Mouse (Mus musculus): ENCODE data around the gene Ube2h. TPM values are rescaled to one million over a fixed set of nuclear protein-coding genes. Genes with fewer than 3 reads are reported as not detected.

Ube2h gene
- total RNA-seq, 1 experiment from 2014 or later, result 137 TPM

DNA sequence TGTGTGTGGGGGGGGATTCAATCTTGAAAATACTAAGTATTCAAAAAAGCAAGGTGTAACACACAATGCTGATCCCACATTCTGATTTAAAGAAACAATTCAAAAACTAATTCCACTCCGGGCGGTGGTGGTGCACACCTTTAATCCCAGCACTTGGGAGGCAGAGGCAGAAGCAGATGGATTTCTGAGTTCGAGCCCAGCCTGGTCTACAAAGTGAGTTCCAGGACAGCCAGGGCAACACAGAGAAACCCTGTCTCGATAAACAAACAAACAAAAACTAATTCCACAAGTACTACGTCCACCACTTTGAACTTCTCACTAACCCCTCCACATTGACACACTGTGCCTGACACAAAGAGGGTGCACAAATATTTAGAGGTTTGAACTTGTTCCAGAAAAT is 4.7 kb downstream of the Ube2h start:
- no peak for DNase-seq

DNA sequence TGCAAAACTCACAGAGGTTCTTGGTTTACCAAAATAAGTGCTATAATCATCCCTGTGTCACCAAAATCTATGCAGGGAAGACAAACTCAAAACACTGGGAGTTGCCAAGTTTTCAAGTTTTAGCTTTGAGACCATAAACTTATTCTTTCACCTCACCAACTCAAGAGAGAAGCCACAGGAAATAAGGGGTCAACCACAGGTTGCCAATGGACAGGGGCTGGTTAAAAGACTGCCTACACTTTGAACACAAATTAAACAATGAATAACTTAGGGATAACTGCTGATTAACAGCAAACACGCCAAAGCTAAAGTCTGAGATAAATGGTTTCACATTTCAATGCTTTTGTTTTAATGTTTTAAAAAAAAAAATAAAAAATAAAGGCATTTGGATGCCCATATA is 5.2 kb downstream of the Ube2h start:
- no peak for DNase-seq

DNA sequence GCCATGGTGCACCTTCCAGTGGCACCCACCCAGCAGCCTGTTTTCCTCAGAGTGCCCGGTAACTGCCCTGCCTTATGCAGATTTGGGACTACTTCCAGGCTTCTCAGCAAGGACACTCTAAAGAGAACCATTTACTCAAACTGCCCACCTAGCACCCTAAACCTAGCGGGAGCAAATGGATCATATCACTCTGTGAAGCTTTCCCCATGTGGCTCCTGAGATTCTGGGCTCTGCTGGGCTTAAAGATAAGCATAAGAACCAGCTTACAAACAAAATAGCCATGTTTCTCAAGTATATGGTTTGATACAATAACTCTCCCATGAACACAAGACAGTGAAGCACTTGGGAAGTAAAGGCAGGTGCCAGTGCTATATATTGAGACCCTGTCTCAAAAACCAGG is 11.8 kb downstream of the Ube2h start:
- no peak for DNase-seq

DNA sequence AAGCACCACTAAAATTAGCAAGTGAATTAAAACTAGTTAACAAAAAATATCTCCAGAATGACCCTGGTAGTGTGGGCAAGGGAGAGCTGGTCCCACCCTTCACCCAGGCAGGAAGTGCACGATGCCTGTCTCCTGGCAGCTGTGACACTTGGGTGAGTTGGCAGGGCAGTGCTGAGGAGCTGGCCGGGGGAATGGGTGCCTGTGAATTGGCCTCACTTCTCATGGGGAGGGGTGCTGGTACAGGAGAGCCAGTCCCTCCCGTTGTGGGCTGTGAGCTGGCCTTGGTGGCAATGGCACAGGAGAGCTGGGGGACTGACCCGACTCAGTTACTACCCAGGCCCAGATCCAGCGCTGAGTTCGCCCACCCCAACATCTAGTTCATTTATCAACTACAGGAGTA is 16.4 kb downstream of the Ube2h start:
- DNase-seq, result peak; percentile 46

DNA sequence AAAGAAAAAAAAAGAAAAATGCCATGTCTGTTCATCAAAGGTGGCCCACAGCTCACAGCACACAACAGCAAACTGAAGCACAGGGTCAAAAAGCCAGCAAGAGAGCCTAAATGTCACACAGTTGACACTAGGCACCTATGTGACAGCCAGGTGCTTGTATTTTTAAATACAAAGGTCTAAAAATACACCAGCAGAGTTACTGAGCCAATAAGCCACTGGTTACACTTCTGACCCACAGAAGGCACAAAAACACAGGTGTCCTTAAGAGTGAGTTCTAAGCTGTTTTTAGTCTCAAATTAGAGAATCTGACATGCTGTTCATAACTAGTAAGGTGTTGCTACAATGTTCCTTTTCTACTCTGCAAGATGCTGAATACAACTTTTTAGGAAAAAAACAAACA is 17.7 kb downstream of the Ube2h start:
- DNase-seq, result no peak

DNA sequence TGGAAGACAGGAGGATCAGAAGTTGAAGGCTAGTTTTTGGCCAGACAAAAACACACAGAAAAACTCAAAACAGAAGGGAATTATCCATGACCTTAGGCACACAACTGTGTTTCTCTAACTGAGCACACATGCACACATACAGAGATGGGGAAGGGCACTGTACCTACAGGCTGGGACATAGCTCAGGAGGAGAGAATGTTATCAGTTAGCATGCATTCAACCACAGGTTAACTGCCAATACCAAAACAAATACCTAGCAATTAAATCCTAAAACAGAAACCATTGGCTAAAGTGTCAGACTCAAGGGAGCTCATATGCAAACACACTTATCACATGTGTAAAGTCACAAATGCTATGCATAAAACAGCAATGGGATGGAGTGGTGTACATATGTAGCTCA is 20.2 kb downstream of the Ube2h start:
- no peak for DNase-seq

DNA sequence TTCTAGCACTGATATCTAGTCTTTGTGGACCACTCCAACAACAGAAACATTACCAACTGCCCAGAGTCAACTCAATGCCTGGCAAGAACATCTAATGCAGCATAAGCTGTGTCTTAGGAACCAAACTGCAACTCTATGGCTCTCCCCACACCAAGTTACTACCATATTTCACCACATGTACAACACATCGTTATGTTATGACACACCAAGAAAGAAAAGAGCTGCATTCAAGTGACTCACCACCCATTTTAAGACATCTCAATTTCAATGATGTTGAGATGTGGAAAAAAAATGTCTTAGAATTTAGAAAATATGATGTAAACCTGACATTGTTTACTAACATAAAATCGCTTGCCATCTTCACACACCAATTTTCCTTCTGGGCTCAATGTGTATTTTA is 22.0 kb downstream of the Ube2h start:
- no peak for DNase-seq

DNA sequence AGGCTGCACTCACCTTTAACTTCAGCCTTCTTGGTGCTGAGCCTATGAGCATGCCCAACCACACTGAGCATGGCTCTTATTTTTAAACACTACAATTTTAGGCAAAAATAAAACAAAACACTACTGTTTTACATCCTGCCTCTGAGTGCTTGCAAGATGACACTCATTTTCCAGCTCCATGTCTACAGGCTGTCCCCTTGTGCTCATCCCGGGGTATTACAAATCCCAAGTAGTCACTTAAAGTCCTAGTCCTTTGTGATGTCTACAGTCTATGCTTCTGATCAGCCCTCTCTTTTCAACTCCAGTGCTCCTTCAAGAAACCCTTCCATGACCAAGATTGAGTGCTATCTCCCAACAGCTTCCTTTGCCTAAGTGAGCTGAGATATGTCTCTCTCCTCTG is 26.0 kb downstream of the Ube2h start:
- no peak for DNase-seq

DNA sequence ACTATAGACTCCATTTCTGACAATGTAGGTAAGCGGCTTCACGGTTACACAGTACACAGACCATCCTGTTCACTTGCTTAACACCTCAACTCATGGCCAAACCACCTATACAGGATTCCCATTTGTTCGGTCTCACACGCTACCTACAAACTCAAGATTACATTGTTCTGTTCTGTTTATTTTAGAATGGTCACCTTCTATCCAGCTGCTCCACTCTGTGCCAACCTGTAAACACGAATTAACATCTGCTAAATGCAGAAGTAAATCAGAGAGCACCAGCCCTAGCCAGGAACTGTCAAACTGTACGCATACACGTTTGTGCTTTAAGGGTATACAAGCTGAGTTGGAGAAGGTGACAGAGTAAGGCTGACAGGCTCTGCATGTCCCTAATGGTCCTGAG is 27.5 kb downstream of the Ube2h start:
- DNase-seq, result no peak

DNA sequence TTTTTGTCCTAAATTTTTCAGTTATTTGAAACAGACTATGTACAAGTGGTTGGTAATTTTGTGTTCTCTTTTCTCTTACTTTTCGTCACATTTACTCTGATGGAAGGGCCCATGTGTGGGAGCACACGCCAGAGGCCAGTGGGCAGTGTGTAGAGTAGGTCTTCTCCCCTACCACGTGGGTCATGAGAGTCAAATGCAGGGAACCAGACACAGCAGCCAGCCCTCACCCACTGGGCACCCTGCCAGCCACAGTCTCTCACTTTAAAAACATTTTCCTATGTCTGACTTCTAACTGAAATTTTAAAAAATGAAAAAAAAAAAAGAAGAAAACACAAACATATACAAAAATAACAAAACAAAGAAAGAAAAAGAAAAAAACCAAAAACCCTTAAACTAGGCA is 28.0 kb downstream of the Ube2h start:
- peak; percentile 42 for DNase-seq

DNA sequence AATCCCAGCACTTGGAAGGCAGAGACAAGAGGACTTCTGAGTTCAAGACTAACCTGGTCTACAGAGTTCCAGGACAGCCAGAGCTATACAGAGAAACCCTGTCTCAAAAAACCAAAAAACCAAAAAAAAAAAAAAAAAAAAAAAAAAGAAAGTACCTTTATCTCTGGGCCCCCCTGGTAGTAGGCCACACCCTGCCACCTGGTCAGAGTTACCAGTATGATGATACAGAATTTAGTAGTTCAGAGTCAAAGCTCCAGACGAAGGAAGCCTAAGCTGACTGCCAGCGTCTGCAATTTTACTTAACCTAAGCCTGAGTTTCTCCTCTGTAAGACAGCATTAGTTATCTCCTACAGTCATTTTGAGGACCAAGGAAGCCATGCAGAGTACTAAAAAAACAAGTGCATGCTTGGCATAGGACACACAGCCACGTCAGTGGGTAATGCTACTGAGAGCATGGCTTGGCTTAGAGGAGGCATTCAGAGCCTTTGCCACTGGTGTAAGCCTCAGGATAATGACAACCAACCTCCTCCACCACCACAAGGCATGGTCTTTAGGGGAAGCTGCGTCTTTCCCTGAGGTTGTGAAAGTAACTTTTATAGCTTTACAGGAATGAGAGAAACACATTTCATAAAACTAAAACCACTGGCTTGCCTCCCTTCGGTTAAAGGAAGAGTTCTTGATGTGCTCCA is 29.0 kb downstream of the Ube2h start:
- DNase-seq, result no peak

DNA sequence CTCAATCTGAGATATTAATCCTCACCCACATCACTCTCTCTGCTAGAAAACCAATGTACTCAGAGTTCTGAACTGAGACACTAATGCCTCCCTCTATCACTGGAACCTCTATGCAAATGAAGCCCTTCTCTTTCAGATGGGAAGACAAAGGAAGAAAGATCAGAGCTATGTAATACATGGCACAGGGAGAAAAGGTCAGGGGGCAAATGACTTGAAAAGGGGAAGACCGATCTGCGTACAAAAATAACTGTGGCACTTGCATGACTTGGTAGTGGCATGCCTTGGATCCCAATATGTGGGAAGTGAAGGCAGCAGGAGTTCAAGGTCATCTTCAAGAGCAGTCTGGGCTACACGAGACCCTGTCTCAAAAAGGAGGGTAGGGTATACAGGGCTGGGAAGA is 31.4 kb downstream of the Ube2h start:
- DNase-seq, result no peak

DNA sequence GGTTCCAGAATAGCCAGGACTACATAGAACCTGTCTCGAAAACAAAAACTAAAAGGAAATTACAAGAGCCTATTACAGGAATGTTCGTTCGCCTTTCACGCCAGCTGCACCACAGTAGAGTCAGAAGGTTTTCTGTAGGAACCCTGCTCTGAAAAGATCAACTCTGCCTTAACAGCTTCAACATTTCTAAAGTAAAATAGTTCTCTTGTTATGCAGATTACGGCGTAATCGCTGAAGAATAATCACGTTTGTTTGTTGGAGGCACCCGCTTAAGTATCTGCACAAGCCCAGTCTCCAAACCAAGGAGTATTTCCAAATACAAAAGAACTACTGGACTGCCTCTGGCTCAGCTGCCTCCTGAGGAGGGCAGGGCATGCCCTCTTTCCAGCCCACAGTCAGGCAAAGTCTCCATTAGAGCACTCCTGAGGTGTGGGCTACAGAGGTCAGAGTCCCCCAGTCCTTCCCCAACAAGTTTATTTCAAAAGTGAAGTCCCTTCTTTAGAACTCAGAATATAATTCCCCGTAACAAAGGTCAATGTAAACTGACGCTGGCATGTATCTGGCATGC is 31.9 kb downstream of the Ube2h start:
- DNase-seq, result no peak

DNA sequence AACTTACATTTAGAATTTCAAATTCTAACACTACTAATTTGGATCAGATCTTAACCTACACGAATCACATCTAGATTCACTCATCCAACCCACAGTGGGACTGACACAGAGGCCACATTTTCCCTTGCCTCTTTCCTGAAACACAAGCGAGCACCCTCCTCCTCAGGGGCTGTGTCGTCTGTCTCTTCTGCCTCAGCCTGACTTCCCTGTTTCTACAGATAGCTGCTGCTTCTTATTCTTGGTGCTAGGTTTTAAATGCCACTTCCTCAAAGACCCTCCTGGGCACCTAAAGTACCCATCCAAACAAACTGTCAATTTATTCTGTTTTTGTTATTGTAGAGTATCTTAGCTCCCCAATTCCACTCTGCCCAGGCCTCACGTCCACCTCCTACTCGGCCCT is 34.5 kb downstream of the Ube2h start:
- no peak for DNase-seq

DNA sequence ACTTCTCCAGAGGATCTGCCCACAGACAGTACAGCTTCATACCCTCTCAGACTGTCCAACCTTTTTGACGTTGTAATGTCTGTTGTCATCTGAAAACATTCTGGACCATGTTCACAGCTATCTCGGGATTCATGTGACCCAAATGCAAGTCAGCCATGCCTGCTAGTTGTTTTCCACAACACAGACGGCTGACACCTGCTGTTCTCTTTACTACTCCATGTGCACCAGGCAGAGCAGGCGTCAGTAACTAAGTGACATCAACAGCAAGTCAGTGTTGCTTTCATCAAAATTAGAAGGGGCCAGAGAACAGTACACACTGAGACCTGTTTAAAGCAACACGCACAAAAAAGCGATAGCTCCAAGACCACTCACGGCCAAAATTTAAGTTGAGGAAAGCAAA is 36.9 kb downstream of the Ube2h start:
- no peak for DNase-seq

DNA sequence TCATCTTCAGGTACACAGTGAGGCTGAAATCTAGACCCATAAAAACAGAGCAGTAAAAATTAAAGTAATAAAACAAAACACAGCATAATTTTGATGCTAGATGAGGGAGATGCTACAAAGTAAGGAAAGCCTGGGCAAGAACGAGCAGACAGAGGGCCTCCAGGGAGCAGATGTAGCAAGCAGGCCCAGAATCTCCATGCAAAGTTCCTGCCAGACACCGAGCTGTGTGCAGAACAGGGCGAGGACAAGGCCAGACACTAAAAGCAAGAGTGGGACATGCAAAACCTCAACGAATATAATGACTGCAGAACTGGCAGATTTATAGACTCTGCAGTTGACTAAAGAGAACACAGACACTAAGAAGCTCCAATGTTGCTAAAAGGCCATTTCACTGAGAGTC is 38.9 kb downstream of the Ube2h start:
- no peak for DNase-seq

DNA sequence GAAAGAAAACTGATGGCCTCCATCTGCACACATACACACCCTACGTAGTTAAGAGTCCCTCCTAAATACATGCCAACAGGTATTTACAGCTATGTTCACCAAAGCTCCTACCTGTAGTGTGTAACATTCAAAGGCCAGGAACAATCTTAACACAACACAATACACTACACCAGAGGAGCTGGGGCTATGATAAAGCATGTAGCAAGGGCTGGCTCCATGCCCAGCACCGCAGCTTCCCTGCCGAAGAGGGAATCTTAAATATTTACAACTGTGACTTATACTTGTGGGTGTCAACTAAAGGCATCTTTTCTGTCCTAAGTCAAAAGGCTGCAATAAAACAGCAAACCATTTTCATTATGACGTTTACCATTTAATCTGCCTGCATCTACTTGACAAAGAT is 41.3 kb downstream of the Ube2h start:
- peak; percentile 55 for DNase-seq

DNA sequence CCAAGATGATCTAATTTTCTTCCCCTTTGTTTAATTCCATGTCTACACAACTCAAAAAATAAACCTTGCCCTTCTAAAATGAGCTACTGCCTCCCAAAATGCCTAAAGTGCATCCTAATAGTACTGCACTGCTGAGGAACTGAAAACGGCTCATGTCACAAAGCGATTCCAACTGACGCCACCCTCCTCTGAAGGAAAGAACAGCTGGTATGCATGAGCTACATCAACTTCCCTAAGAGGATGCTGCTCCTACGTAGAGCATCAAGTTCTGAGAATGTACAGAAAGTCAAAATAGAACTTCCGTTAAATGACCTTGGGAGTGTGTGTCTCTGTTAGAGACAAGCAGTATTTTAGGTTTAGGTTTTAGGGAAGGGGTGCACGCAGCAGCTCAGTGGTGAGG is 45.1 kb downstream of the Ube2h start:
- no peak for DNase-seq

DNA sequence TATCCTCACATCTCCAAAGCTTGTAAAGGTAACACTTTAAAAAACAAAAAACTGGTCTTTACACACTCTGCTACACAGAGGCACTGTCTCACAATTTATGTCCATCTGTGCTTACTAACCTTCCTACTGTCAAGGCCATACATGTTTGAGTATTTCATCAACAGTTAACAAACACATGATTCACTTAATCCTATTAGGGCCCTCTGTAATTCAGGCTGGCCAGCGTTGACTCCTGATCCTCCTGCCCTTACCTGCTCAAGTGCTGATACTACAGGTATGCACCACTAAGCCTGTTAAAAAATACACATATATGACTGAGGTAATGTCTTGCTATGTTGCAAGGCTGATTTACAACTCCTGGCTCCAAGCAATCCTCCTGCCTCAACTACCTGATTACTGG is 46.4 kb downstream of the Ube2h start:
- DNase-seq, result no peak

DNA sequence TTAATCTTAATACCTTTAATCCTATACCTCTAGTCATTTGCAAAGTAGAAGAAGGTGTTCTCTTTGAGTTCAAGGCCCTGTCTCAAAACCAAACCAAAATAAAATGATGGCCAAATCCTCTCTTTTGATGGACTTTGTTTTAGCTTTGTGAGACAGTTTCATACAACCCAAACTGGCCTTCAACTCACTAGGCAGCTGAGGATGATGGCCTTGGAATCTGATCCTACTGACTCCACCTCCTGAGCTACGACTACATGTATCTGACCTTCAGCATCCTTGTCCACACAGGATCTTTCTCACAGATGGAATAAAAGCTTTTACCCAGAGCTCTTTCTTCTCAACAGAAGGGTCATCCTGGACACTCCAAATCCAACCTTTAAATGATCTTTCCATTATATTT is 48.5 kb downstream of the Ube2h start:
- DNase-seq, result no peak

DNA sequence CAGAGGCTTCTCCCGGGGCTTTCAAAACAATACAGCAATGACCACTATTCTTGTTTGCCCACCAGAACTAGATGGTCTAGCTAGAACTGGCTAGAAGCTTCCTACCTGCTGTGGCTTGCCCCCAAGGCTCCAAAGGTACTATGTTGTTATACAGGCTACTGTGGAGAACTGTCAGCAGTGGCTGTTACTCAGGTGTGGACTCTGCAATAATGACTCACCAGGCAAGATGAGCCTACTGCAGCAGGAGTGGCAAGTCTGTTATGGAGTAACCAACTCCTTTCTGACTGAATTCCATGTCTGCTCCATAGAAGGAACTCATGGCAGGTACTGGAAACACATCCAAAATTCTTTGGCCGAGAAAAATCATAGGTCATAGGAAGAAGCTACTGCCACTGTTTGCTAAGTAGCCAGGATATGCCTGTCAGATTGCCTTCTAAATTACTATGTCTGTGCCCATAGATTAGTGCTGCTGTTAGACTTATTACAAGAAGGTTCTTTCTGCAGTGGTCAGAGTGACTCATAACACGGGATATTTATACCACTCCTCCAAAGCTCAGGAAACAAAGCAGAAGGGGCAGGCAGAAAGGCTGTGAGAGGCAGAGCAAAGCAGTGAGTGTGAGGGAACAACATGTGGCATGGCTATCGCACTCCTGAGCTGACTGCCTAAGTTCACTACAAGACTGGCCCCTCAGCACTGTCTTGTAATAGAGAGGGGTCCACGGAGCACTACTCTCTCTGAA is 51.9 kb downstream of the Ube2h start:
- DNase-seq, result no peak

DNA sequence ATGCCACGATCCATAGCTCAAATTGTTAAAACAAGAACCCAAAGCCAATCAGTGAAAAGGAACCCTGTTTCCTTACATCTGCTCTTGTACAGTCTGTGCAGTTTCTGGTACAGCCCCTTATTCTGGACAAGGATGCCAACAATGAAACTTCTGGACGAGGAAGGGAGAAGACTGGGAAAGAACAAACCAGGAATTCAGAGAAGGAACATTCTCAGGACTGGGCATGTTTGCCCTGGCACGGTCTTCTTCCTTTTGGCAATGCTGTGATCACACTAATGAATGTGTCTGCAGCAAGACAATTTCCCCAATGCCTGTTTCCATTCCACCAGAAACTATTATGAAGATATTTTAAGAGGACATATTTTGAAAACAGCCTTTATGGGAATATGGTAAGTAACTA is 55.6 kb downstream of the Ube2h start:
- DNase-seq, result no peak

DNA sequence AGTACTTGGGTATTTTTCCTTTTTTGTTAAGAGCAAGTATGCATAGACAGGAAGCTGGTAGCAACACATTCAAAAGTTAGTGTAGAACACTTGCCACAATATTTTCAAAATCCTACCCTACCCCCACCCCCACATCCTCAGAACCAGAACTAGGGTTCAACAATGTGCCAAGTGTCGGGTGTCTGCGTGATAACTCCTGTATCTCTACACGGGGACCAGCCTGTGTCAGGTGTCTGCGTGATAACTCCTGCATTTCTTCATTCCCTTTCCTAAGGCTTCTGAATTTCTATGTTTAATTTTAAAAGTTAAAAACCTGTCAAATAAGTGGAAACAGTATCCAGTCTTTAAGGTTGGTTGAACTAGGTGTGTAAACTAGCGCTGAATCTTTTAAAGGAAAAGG is 58.4 kb downstream of the Ube2h start:
- no peak for DNase-seq

DNA sequence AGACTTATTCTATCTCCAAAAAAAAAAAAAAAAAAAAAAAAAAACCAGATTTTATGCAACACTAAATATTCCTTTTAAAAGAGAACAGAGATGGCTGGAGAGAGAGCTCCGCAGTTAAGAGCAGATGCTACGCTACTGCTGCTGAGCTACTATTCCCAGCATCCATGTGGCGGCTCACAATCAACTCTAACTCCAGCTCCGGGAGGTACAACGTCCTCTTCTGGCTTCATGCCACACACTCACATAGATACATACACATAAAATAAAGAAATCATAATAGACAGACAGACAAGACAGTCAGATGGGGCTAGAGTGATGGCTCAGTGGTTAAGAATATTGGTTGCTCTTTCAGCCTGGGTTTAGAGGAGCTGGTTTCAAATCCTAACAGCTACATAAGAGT is 58.9 kb downstream of the Ube2h start:
- no peak for DNase-seq

Data from adrenal gland, postnatal 25 days (tissue).